Mouse (Mus musculus) testis, adult 2 months (tissue): Measurements from ENCODE around the gene Sbno2.
"Not testable (repeated sequence)": the region's sequence is repeated elsewhere in the genome, so short reads cannot be mapped to it uniquely, and the experiment has no call there.

Experiments used
- CTCF ChIP-seq: fragments of 200-500 bp; IDR thresholded peaks from 2 replicates; pipeline ENCODE4 v1.5.1; 2012; ENCODE audit warnings: low read depth, mild to moderate bottlenecking, inconsistent platforms, low read length, moderate library complexity; ENCODE audit not compliant: control insufficient read depth, insufficient read depth, insufficient replicate concordance
- POLR2A ChIP-seq: fragments of 200-500 bp; IDR thresholded peaks from 2 replicates; pipeline ENCODE4 v1.6.1; 2012; ENCODE audit warnings: low read depth, mild to moderate bottlenecking, inconsistent platforms, low read length, moderate library complexity; ENCODE audit not compliant: control insufficient read depth

- TF ChIP-seq CTCF, POLR2A: not testable (repeated sequence)
Measured at GRCm38 (mm10) chr10:80041409-80042060, 63.8 kb downstream of the Sbno2 start.
